Mouse (Mus musculus): ENCODE measurements around the gene Klre1.
"Not testable (repeated sequence)": the region's sequence is repeated elsewhere in the genome, so short reads cannot be mapped to it uniquely, and the experiment has no call there.

Klre1 gene

GRCm38 (mm10) chr6:129583014-129583413 is 5.3 kb downstream of the Klre1 start:
- DNase-seq (ENCODE audit: low spot score) = no peak

- DNase-seq (ENCODE audit: low spot score) = no peak
Observed at GRCm38 (mm10) chr6:129591508-129591907, 13.8 kb downstream of the Klre1 start, which contains the start of gene Klrd1. TSS of gene Klrd1 (plus strand) at chr6:129591782.

- no peak for DNase-seq (ENCODE audit: low spot score)
Observed at GRCm38 (mm10) chr6:129608372-129608771, 30.7 kb downstream of the Klre1 start.

- DNase-seq (ENCODE audit: low spot score) = no peak
Observed at GRCm38 (mm10) chr6:129623735-129624134, 46.0 kb downstream of the Klre1 start, which contains the start of gene Klrk1. TSS of gene Klrk1 (minus strand) at chr6:129623864.

GRCm38 (mm10) chr6:129631046-129631445 is 53.3 kb downstream of the Klre1 start:
- DNase-seq (ENCODE audit: low spot score) = not testable (repeated sequence)
